Mouse (Mus musculus) frontal cortex, postnatal 36 days (tissue): ENCODE results near the gene Nom1.

Experiments
- DNase-seq, 2 experiments: peaks; one replicate each; pipeline ENCODE4 v3.0.0; 2022; ENCODE audit warnings: low spot score in 2 of 2

The Nom1 gene

DNA sequence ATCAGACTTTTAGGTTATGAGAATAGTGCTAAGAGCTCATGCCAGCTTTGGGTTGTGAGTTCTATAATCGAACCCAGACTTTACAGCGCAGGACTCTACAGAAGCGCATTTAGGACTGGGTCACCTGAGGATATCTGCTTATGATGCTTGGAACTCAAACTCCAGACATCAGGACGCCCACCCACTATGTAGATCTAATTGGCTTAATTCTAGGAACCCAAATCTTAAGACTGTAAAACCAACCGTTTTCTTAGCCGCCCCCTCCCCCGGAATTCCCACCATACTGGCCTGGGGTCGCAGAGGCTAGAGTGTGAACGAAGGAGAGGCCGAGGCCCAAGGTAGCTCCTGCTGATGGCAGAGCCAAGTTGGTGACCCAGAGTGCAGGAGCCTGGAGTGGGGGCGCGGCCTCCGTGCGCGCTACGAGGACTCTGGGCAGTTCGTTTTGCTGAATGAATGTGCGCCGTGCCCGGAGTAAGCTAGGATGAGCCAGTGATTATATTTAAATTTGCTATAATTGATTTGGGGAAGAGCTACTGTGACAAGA, 36.5 kb downstream of the Nom1 start:
- no peak for DNase-seq

GRCm38 (mm10) chr5:29471396-29471795, 36.9 kb downstream of the Nom1 start:
- no peak for DNase-seq

DNA sequence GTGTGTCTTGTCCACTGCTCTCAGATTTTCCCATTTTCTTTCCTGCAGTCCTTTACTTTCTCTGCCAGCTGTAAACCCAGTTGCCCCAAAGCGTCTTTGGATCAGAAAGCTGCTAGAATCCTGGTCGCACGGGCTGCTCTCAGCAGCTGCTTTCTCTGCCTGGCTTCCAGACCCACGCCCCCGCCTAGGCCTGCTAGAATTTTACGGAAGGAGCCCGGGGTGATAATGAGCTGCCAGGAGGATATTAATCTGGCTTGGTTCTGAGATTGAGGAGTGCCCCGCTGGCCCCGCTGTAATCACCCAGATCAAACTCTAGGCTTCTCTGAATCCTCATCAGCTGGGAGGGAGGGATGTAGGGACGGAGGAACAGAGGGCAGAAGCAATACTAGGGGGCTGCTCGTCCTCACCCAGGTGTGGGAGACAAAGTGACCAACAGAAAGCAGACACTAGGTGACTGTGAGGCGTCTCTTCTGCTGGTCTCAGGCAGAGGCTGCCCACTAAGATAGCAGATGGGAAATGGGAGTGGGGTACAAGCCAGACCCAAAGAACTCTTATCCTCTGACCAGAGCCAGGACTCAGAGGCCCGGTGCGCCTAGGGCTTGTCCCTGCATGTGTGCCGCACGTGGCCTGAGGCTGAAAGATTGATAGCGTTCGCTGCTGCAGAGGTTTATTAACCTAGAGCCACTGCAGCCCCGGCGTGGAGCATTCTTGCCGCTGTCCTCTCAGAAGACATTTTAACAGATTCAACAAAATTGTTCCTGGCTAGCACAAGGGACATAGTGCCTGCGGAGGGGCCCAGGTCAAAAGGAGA, 37.6 kb downstream of the Nom1 start:
- no peak for DNase-seq

DNA sequence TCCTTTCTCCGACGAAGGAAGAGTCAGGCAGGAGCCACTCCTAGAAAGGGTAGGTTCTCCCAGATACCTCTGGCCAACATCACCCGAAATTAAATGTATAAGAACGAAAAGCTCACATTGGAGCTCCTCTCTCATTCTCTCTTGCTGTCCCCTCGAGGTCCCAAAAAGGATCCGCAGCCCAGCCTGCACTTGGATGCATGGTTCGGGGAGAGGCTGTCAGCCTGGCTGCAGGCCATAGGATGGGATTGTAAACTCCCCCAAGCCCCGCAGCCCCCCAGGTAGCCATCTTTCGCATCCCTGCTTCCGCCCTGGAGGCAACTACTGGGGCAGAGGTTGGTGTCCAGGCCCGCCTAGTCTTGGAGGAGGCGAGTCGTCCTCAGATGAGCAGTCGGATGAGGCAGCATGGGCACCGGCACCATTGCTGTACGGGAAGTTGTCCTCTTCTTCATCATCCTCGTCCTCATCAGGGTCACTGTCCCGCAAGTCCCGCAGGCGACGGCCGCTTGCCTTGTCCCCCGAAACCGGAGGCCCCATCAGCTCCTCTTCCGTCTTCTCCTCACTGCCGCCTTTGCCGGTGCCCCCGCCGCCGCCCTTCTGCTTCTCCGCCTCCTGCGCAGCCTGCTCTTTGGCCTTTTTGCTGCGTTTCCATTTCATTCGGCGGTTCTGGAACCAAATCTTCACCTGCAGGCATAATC, 39.2 kb downstream of the Nom1 start:
- no peak for DNase-seq

GRCm38 (mm10) chr5:29474246-29474960, 39.9 kb downstream of the Nom1 start:
- no peak for DNase-seq

DNA sequence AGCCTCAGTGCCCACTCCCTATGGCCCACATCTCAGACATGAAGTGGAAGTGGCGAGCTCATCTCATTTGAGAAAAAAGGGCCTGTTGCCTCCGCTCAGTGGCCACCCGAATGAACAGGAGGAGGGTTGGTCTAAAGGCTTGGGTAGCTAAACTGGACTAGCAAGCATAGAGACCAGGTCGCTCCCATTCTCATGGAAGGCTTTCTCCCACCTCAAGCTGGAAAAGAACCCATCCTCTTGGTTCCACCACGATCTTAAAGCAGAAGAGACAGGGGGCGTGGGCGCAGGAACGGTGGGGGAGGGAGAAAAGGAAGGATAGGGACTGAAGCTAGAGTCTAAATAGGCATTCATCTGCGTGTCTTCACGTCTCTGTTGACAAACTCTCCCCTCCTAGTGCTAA, 40.6 kb downstream of the Nom1 start:
- DNase-seq = no peak

DNA sequence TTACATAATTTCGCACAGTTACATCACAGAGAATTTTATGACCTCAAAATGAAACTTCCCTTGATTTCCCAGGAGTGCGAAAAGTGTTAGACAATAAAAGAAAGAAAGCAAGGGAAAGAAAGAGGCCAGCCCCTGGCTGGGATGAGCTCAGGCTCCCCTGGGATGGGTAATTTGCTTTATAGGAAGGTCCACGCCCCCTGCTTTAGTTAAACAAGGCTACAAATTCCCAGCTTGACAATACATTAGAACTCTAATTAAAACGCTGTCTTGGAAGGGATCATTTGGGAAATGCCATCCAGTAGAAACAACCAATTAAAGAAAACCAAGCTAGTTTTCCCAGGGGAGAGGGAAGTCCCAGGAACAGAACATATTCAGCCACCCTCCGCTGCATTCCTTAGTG, 41.1 kb downstream of the Nom1 start:
- DNase-seq = no peak

DNA sequence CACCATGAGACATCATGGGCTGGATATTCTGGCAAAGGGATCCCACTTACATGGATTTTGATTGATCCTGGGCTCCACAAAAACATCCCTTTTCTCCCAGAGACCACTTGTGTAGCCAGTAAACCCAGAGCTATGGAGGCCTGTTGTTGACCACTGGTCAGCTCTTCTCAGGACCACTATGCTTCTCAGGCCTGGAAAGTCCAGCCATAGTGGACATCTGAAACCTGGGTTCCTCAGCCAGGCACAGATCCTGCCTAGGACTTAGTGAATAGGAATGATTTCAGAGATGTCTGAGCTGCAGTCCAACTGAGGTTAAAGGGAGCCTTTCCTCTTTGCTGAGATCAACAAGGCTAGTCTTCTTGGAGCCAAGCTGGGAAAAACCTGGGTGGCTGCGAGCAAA, 41.6 kb downstream of the Nom1 start:
- no peak for DNase-seq

GRCm38 (mm10) chr5:29477474-29478207, 43.2 kb downstream of the Nom1 start:
- DNase-seq = no peak

DNA sequence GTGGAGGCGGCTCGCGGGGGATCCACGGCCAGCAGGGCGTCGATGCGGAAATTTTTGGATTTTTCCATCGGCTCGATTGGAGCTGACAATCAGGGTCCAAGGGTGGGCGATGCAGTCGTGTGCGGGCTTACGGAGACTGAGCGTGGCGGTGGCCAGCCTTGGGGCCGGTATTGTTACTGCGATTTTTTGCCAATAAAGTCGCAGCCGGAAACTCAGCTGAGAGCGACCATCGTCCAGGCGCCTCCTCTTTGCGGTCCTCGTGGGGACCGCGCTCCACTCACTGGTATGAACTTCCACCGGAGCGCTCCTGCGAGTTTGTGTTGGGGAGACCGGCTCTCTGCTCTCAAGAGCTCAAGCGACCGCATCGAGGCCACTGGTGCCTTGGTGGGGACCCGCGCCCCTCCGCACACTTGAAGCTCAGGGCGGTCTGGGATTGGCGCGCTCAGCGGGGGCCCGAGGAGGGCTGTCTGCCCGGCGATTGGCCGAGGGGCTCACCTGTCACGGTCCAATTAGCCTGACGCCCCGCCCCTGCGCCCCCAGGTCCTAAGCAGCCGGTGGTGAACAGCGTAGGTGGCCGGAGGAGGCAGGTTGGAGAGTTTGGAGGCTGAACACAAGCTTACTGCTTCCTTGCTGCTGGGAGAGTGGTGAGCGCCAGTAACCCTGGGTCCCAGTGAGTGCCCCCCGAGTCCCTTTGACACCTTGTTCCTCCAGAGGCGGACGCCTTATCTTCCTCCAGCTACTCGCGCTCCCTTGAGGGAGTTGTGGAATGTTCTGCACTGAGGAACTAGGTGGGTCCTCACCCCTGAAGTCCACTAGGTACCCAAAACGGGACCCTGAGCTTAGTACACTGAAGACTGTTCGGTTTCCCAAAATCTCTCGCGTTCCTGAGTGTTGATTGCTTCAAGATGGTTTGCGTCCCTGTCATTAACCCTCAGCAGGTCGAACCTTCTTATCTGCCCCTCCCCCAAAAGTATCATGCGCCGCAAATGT, 44.0 kb downstream of the Nom1 start, which contains the start of gene Mnx1:
TSS of gene Mnx1 (minus strand) at position 263 of the 990 bp plus-strand sequence.
- no peak for DNase-seq

DNA sequence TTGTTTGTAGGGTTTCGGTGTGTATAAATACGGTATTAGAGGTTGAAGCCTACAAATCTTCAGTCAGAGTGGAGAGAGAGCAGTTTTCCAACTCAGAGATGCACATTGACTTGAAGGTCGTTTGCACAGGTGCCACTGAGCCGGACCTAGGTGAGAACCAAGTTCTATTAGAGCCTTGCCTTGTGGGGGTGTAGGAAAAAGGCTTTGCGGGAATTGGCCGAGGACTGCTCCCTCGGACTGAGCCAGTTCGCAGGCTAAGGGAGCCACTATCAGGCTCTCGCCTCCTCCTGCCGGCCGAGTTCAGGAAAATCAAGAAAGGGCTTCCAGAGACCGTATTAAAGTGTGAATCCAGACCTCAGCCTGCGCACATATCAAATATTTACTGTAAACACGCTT, 44.7 kb downstream of the Nom1 start:
- DNase-seq = no peak

GRCm38 (mm10) chr5:29483801-29484200, 49.3 kb downstream of the Nom1 start:
- no peak for DNase-seq

GRCm38 (mm10) chr5:29484965-29485940, 50.8 kb downstream of the Nom1 start:
- no peak for DNase-seq

DNA sequence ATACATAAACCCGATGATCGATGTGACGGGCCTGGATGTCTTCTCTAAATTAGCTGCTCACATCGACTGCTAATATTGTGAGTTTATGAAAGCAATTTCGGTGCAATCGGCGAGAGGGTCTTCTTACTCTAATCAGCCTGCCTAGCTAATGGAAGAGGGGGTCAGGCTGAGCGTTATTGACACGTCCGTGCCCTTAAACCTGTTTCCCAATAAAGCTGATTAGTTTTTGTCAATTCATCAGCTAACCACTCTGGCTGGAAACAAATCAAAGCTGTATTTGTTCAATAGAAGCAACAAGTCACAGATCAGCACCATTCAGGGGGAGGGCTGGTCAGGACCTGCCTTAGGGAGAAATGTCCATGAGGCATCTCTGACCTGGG, 51.5 kb downstream of the Nom1 start:
- DNase-seq = no peak

DNA sequence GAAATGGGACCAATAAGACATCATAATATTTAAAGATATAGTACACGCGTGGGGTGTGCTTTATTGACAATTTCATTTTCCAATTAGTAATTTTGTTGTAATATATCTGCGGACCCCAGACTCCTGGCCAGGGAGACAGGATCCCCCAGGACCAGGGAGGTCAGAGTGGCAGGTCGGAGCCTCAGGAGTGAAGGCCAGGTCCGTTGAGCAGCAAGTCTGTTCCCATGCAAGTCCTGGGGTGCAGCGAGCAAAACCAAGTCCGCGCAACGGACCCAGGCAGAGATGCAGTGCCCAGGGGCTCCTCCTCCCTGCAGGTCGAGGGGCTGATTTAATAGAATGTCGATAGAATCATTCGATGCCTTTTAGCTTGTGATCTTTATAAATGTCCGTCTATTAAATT, 52.9 kb downstream of the Nom1 start:
- no peak for DNase-seq

DNA sequence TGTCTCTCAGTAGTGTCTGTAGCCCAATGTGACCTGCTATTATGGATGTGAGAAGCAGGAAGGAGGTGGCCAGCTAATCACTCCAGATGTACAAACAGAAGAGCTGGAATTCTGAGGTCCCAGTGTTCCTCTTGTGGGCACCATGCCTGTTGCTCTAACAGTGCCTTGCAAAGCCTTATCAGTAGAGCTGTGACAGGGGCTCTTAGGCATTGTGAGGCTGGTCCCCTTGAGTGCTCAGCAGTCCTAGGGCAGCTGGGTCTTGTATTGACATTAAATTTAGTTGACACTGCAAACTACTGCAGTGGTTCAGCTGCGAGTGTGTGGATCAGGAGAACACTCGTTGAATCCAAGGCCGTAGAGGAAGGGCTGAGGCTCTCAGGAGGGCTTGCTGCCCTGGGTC, 72.5 kb downstream of the Nom1 start:
- DNase-seq = no peak
